Mouse (Mus musculus): ENCODE results near the gene Cacna1g.
"Not testable (repeated sequence)": the region's sequence is repeated elsewhere in the genome, so short reads cannot be mapped to it uniquely, and the experiment has no call there.

Cacna1g gene

GRCm38 (mm10) chr11:94404178-94404577 is 69.8 kb downstream of the Cacna1g start:
- DNase-seq (ENCODE audit: low read depth, low spot score), result no peak

- DNase-seq (ENCODE audit: low read depth, low spot score), result no peak
These were observed 70.2 kb downstream of the Cacna1g start for GRCm38 (mm10) chr11:94403757-94404156.

GRCm38 (mm10) chr11:94402731-94403130 is 71.3 kb downstream of the Cacna1g start:
- DNase-seq (ENCODE audit: low read depth, low spot score), result no peak

- DNase-seq (ENCODE audit: low read depth, low spot score), result not testable (repeated sequence)
These were observed 72.0 kb downstream of the Cacna1g start for GRCm38 (mm10) chr11:94402029-94402428.

- DNase-seq (ENCODE audit: low read depth, low spot score), result no peak
These were observed 73.0 kb downstream of the Cacna1g start for GRCm38 (mm10) chr11:94400996-94401395.

- no peak for DNase-seq (ENCODE audit: low read depth, low spot score)
These were observed 79.9 kb downstream of the Cacna1g start for GRCm38 (mm10) chr11:94394107-94394506.

- DNase-seq (ENCODE audit: low read depth, low spot score), result not testable (repeated sequence)
These were observed 80.5 kb downstream of the Cacna1g start for GRCm38 (mm10) chr11:94393490-94393889.

GRCm38 (mm10) chr11:94392672-94393109 is 81.3 kb downstream of the Cacna1g start, which contains the start of gene Abcc3:
TSS of gene Abcc3 (minus strand) at chr11:94392997.
- DNase-seq (ENCODE audit: low read depth, low spot score), result no peak

GRCm38 (mm10) chr11:94391661-94392060 is 82.3 kb downstream of the Cacna1g start:
- no peak for DNase-seq (ENCODE audit: low read depth, low spot score)

GRCm38 (mm10) chr11:94390825-94391224 is 83.2 kb downstream of the Cacna1g start:
- DNase-seq (ENCODE audit: low read depth, low spot score), result no peak

GRCm38 (mm10) chr11:94389724-94390396 is 84.1 kb downstream of the Cacna1g start:
- DNase-seq (ENCODE audit: low read depth, low spot score), result no peak

GRCm38 (mm10) chr11:94389021-94389420 is 85.0 kb downstream of the Cacna1g start:
- DNase-seq (ENCODE audit: low read depth, low spot score), result no peak

GRCm38 (mm10) chr11:94387756-94388155 is 86.2 kb downstream of the Cacna1g start:
- no peak for DNase-seq (ENCODE audit: low read depth, low spot score)

- peak; percentile 41 for DNase-seq (ENCODE audit: low read depth, low spot score)
These were observed 87.8 kb downstream of the Cacna1g start for GRCm38 (mm10) chr11:94385977-94386771.

GRCm38 (mm10) chr11:94379736-94380135 is 94.3 kb downstream of the Cacna1g start:
- no peak for DNase-seq (ENCODE audit: low read depth, low spot score)

GRCm38 (mm10) chr11:94379061-94379460 is 94.9 kb downstream of the Cacna1g start:
- no peak for DNase-seq (ENCODE audit: low read depth, low spot score)

GRCm38 (mm10) chr11:94374276-94374948 is 99.6 kb downstream of the Cacna1g start:
- no peak for DNase-seq (ENCODE audit: low read depth, low spot score)

GRCm38 (mm10) chr11:94370809-94371208 is 103.2 kb downstream of the Cacna1g start:
- no peak for DNase-seq (ENCODE audit: low read depth, low spot score)

- DNase-seq (ENCODE audit: low read depth, low spot score), result no peak
These were observed 104.0 kb downstream of the Cacna1g start for GRCm38 (mm10) chr11:94369981-94370380.

GRCm38 (mm10) chr11:94365340-94365739 is 108.7 kb downstream of the Cacna1g start:
- no peak for DNase-seq (ENCODE audit: low read depth, low spot score)

- no peak for DNase-seq (ENCODE audit: low read depth, low spot score)
These were observed 110.3 kb downstream of the Cacna1g start for GRCm38 (mm10) chr11:94363690-94364089.

GRCm38 (mm10) chr11:94362101-94362500 is 111.9 kb downstream of the Cacna1g start:
- no peak for DNase-seq (ENCODE audit: low read depth, low spot score)
